Mouse (Mus musculus) monocyte, adult 59 days (primary cell): Measurements from ENCODE around the gene Pgm5. TPM values are rescaled to one million over a fixed set of nuclear protein-coding genes. Genes with fewer than 3 reads are reported as not detected.

Experiments used
- total RNA-seq, 2 experiments: library from RNA; stranded (reverse); gene quantifications; one replicate each; pipeline ENCODE4 v1.2.4; 2023

Gene Pgm5
- not detected for total RNA-seq

GRCm38 (mm10) chr19:24861612-24862451 lies at the start of gene Pgm5:
Gene Pgm5, minus strand, starts transcription at chr19:24861855.

GRCm38 (mm10) chr19:24900581-24901220 lies 39.0 kb upstream of the Pgm5 start, which contains the start of gene Foxd4:
Gene Foxd4, minus strand, starts transcription at chr19:24901197.

GRCm38 (mm10) chr19:24875129-24875870 lies 13.6 kb upstream of the Pgm5 start, which contains the start of gene Gm10053:
Gene Gm10053, plus strand, starts transcription at chr19:24875686.

GRCm38 (mm10) chr19:24673762-24674161 lies 187.9 kb downstream of the Pgm5 start, which contains the start of gene Tmem252:
Gene Tmem252, plus strand, starts transcription at chr19:24674008.

Other genes with a start within 250 kb of the Pgm5 start
- gene Tmem252, start 187.8 kb downstream of the Pgm5 start, total RNA-seq = not detected
- 10 to 100 TPM; 48.2 to 59.1 TPM for gene Gm10053, start 13.8 kb upstream of the Pgm5 start, total RNA-seq
- gene Foxd4, start 39.3 kb upstream of the Pgm5 start, total RNA-seq = under 1 TPM in 1 of 2 experiments, not detected in 1; 0.27 TPM
- gene Cbwd1, start 99.8 kb upstream of the Pgm5 start, total RNA-seq = 1 to 10 TPM; 3.1 to 3.2 TPM
- gene Dock8, start 137.7 kb upstream of the Pgm5 start, total RNA-seq = 100 to 1,000 TPM; 319 to 324 TPM